Mouse (Mus musculus) 416B (cell line): ENCODE measurements around the gene Klhl1.
"Not testable (repeated sequence)": the region's sequence is repeated elsewhere in the genome, so short reads cannot be mapped to it uniquely, and the experiment has no call there.

Source experiments
- DNase-seq: peaks from one replicate; pipeline ENCODE4 v3.0.0; 2011; ENCODE audit warnings: low read depth

The Klhl1 gene

DNA sequence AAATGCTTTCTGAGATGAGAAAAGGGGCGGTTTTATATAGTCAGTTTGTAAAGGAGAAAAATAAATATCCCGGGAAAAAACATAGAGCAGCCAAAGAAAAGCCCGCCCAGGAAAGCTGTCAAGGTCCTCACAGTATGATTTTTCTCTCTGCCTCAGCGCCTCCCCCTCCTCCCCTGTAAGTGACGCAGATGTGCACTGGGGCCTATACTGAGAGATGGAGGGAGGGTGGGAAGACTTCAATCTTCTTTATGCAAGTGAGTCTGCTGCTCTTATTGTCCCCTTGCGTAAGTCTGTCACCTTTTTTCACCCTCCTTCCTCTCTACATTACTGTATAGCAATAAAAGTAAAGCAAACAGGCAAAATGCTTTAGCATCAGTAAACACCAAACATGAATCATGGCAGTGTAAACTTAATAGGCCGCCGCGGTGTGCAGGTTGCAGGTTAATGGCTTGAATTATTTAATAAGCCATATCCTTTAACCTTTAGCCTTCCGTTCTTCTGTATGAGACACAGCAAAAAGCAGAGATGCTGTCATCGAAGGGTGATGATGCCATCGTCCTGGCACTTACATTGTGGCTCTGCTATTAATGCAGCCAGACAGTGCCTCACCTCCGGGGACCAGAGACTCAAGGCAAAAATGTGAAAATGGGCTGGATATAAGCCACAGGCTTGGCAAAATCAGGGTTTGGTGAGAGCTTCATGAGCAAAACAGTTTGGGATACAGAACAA, at the start of gene Klhl1:
Gene Klhl1 (minus strand): TSS at position 149 of the 729 bp plus-strand sequence.
- DNase-seq: no peak

DNA sequence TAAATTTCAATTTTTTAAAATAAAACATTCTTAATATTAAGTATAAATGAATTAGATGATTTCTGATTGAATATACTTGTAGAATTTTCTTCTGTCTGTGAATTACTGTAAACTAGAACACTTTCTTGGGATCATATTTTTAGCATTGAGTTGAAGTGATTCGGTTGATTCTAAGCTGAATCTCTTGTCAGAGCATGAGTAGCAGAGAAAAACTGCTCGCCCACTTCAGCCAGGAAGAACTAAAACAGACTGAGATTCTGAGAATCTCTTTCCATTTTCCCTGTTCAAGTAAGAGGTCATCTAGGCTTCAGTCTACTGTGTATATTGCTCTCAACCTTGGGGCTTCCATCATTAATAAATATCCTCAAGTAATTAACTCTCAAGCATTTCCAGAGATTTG, 34.8 kb upstream of the Klhl1 start:
- no peak for DNase-seq

GRCm38 (mm10) chr14:96518151-96518953, 550 bp downstream of the Klhl1 start:
- no peak for DNase-seq

DNA sequence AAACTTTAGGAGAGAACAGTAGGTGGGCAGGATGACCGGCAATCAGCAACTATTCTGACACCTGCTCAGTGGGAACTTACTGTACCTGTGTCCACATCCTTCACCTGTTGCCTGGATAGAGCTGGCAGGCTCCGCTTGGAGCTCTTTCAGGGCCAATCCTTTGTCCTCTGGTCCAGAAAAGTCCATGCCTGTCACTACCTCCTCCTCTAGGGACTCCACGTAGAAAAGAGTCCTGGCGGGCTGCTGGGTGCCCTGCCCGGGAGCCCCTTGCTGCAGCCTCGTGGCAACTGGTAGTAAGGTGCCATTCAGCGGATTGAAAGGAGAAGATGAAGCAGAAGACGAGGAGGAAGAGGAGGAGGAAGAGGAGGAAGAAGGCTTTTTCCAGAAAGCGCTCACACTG, 1.2 kb downstream of the Klhl1 start:
- DNase-seq: no peak

DNA sequence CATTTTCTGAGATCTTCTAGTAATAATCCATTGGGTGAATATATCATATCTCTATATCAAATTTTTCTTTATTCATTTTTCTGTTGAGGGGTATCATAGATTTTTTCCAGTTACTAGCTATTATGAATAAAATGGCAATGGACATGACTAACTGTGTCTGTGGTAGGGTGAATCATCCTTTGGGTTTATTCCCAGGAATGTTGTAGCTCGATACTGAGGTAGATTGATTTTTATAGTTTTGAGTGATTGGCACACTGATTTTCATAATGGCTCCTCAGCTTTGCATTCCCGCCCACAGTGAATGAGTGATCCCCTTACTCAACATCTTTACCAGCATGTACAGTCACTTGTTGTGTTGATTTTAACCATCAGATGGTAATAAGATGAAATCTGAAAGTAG, 19.0 kb downstream of the Klhl1 start:
- peak; percentile 24 for DNase-seq

DNA sequence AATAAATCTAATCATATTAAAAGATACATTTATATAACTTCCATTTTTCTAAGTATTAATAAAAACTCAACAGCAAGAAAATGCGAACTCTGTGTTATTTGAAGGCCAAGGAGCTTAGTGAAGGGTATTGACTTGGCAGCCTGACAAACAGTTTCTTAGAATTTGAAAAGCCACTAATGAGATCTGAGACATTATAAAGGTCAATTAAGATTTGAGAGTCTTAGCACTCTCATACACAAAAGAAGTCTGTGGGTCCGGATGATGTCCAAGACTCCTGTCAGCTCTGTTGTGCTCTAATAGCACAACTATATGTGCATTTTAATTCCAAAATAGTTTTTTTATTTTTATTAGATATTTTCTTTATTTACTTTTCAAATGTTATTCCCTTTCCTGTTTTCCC, 47.1 kb downstream of the Klhl1 start:
- DNase-seq: no peak

DNA sequence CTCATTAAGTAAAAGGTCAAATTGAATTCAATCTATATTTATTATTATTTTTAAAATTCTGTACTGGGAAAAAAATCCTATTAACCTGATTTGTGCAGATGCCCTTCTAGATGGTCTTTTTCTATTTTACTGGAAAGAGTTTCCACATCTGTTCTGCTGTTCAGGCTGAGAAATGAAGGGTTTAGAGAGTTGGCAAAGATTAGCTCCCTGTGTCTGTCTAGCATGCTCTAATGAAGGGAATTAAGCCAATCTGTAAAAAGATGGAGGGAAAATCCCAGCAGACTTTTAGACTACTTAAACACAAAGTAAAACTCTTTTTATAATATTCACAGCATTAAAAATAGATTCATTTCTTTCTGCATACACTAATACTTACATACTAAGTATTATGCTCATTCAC, 47.6 kb downstream of the Klhl1 start:
- no peak for DNase-seq

DNA sequence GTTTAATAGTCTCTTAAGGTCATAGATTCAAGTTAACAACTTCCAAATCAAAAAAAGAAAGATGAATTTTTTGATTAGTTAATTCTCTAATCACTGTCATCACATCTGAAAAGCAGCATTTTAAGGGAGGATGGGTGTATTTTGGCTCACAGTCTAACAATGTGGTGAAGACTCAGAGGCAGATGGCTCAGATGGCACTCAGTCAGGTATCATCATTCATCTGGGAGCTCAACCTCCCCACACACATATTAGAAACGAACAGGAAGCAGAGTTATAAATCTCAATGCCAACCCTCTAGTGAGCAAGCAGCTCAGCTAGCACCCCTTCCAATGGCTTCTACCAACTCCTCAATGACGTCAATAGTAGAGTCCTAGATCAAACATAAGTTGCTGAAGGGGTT, 57.1 kb downstream of the Klhl1 start:
- no peak for DNase-seq

GRCm38 (mm10) chr14:96392032-96392737, 126.7 kb downstream of the Klhl1 start:
- DNase-seq: no peak

- peak; percentile 4 for DNase-seq
Observed at GRCm38 (mm10) chr14:96362727-96363126, 156.2 kb downstream of the Klhl1 start.

GRCm38 (mm10) chr14:96348220-96348619, 170.7 kb downstream of the Klhl1 start:
- no peak for DNase-seq

DNA sequence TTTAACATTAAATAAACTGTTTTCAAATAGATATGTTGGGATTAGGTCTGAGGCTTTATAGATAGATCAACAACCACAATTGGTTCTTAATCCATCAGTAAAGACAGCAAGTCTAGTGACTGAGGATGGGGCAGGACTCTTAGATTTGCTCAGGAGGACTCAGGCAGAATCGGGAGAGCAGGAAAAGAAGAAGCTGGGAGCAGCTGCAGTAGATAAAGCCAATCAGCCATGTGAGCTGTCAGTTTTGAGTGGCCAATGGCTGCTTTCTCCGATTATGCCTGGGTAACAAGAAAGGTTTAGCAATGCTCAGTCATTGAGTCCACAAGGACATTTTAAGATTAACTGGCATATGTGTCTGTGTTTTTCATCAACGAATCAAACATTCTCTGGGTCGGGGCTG, 187.8 kb downstream of the Klhl1 start:
- no peak for DNase-seq

- no peak for DNase-seq
Observed at GRCm38 (mm10) chr14:96217805-96218441, 301.0 kb downstream of the Klhl1 start.

GRCm38 (mm10) chr14:96194795-96195194, 324.1 kb downstream of the Klhl1 start:
- not testable (repeated sequence) for DNase-seq

DNA sequence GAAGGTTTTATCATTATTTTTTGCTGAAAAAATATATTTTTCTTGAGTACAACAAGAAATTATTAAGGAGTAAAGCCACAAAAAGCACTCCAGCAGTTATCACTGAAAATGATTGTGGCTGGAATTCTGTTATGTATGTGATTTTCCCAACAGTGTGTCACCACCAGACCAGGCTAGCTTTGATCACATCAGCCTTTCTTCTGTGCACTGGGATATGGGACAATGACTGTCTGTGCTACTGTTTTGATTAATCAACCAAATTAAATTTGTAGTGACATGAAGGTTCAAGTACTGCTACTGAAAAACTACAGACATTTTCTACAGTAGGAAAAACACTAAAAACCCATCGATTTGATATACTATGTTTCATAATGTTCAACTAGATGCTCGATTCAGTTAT, 344.4 kb downstream of the Klhl1 start:
- DNase-seq: no peak

- no peak for DNase-seq
Observed at GRCm38 (mm10) chr14:96143137-96143536, 375.8 kb downstream of the Klhl1 start.

GRCm38 (mm10) chr14:96140246-96140645, 378.7 kb downstream of the Klhl1 start:
- no peak for DNase-seq

DNA sequence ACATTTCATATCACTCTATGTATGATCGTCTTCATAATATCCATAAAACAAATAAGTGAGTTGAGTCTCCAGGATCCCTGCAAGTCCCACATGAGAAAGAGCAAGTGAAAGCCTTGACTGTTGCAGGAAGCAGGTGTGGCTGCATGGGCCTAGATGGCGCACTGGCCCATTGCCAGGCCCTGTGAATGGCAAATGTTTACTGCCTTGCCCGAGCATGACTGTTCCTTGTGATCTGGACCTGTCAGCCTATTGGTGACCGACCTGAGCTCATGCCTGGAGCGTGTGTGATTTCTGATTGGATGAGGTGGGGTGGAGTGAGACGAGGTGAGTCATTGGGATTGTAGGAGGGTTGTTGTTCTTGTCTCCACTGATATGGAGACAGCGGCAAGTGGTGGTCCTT, 411.5 kb downstream of the Klhl1 start:
- peak; percentile 5 for DNase-seq

DNA sequence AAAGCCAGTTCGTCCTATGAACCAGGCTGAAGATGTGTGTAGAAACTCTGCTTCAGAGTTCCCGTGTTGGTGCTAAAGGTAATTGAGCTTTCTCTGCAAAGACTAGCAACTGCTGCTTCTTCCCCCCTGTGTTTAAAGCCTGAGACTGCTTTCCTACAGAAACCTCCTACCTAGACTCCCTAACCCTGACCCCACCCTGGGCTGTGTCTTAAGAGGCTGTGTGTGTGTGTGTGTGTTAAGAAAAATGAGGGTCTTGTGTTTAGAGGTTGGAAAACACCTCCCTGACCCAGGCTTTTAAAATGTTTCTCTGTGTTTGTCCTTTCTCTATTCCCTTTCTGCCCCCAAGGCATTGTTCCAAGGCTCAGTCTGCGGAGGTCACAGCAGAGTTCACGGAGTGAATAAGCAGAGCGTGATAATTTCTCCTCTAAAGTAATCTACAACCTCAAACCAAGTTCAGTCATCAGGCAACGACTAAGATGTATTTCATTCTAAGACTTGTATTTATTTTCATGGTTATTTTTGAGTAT, 437.2 kb downstream of the Klhl1 start:
- DNase-seq: no peak

DNA sequence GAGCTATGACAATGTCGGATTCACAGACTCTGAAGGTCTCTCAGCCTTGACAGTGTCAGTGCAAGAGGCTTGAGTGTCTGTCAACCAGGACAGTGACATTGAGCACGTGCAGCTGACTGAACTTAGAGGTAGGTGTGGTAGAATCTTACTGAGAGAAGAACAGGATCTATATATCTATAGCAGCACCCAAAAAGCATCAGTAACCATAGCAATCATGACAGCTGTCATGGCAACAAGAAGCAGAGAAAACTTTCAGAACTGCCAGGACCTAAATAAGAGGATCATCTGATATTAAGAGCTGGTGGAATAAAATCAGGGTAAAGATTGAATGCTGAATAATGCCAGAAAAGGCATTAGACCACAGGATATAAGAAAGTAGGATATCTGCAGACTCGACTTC, 453.0 kb downstream of the Klhl1 start:
- DNase-seq: no peak
